Mouse (Mus musculus) bone marrow macrophage, adult 2 months (primary cell): ENCODE data around the gene Ttc26.

Source experiments
- CTCF ChIP-seq: IDR thresholded peaks from 2 replicates; pipeline ENCODE4 v1.5.1; 2012; ENCODE audit warnings: low read depth, mild to moderate bottlenecking, low read length, moderate library complexity
- POLR2A ChIP-seq: IDR thresholded peaks from 2 replicates; pipeline ENCODE4 v1.6.1; 2012; ENCODE audit warnings: mild to moderate bottlenecking, low read depth, low read length, borderline replicate concordance

DNA sequence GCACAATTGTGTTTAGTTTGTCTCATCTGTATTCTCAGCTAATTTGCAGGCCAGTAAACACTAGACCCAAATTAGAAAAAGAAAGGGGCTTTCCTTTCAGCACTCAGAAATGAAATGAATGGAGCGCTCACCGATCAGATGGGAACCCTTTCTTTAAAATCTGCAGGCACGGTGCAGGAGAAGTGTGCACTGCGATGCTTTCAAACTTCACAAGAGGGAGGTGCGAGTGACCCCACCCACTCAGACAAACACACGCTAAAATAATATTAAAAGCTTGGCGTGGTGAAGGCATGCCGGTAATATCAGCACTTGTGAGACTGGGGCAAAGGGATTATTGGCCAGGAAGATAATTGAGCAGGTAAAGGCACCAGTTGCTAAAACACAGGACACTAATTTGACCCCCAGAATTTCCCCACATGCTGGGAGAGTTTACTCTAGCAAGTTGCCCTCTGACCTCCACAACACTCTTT, 25.9 kb upstream of the Ttc26 start:
- TF ChIP-seq CTCF (no peak), POLR2A (no peak)
